Mouse (Mus musculus) liver, adult 2 months (tissue): ENCODE measurements at regions not wholly inside any gene's neighbourhood (a gene's known extent, or its start where the extent isn't known, plus 50 kb on each side); places are given as distances from the start of the nearest gene placed in this dataset.

Experiments
- DNase-seq: peaks from one replicate; pipeline ENCODE4 v3.0.0-alpha.2; 2011; ENCODE audit warnings: low read depth, low spot score; ENCODE audit errors: extremely low read depth
- H3K27ac ChIP-seq: fragments of 200-500 bp; replicated peaks from 2 replicates; pipeline ENCODE4 v1.5.1; 2012; ENCODE audit warnings: low read depth, mild to moderate bottlenecking, control low read depth, inconsistent platforms, low read length; ENCODE audit not compliant: insufficient read depth
- H3K27me3 ChIP-seq: fragments of 200-500 bp; 2 replicates; pipeline ENCODE4 v1.6.1; 2012; ENCODE audit warnings: mild to moderate bottlenecking, moderate library complexity, low read length, inconsistent platforms; ENCODE audit not compliant: control insufficient read depth, insufficient read depth
- H3K36me3 ChIP-seq: fragments of 200-500 bp; 2 replicates; pipeline ENCODE4 v1.6.1; 2012; ENCODE audit warnings: low read length, inconsistent platforms; ENCODE audit not compliant: control insufficient read depth, insufficient read depth
- H3K4me1 ChIP-seq: fragments of 200-500 bp; 2 replicates; pipeline ENCODE4 v1.6.1; 2011; ENCODE audit warnings: low read length; ENCODE audit not compliant: control insufficient read depth, insufficient read depth
- H3K4me3 ChIP-seq: fragments of 200-500 bp; 2 replicates; pipeline ENCODE4 v1.5.1; 2011; ENCODE audit warnings: low read depth, mild to moderate bottlenecking, control low read depth, low read length, moderate library complexity; ENCODE audit not compliant: insufficient read depth
- H3K79me2 ChIP-seq: fragments of 200-500 bp; 2 replicates; pipeline ENCODE4 v1.6.1; 2012; ENCODE audit warnings: inconsistent platforms, mild to moderate bottlenecking, low read length, moderate library complexity; ENCODE audit not compliant: control insufficient read depth, insufficient read depth
- H3K9ac ChIP-seq: fragments of 200-500 bp; 2 replicates; pipeline ENCODE4 v1.6.1; 2012; ENCODE audit warnings: low read depth, mild to moderate bottlenecking, control low read depth, inconsistent platforms, low read length
- CTCF ChIP-seq: fragments of 200-500 bp; IDR thresholded peaks from 2 replicates; pipeline ENCODE4 v1.5.1; 2011; ENCODE audit warnings: low read depth, low read length, control low read depth
- POLR2A ChIP-seq: fragments of 200-500 bp; IDR thresholded peaks from 2 replicates; pipeline ENCODE4 v1.6.1; 2011; ENCODE audit warnings: low read length, control low read depth; ENCODE audit not compliant: insufficient read depth; ENCODE audit errors: extremely low read depth
- WGBS: fragments of 180-500 bp; shearing (Covaris S2); methylation state at CpG from one replicate; pipeline ENCODE4 v1.1.7; 2018; 5-methylcytosine and 5-hydroxymethylcytosine counted together

- no peaks in the 10 kb centered on the region for H3K4me1 ChIP-seq
- H3K9ac ChIP-seq: no peak overlapping the region
- no peak for TF ChIP-seq CTCF
- TF ChIP-seq POLR2A: no peak
- H3K27ac ChIP-seq: no peak overlapping the region
- H3K36me3 ChIP-seq: no peaks in the 10 kb centered on the region
- H3K4me3 ChIP-seq: no peak overlapping the region
- no peak for DNase-seq
- no peaks in the 10 kb centered on the region for H3K79me2 ChIP-seq
- 24% methylated on average over 3 of the region's 3 CpGs for WGBS
- H3K27me3 ChIP-seq: no peaks in the 10 kb centered on the region
Measured at GRCm38 (mm10) chr8:117958914-117959313, 157.2 kb upstream of the Mphosph6 start.

- H3K36me3 ChIP-seq: no peaks in the 10 kb centered on the region
- H3K4me3 ChIP-seq: no peak overlapping the region
- H3K9ac ChIP-seq: no peak overlapping the region
- no peak overlapping the region for H3K27ac ChIP-seq
- TF ChIP-seq CTCF (no peak), POLR2A (no peak)
- DNase-seq: no peak
- H3K79me2 ChIP-seq: no peaks in the 10 kb centered on the region
- H3K4me1 ChIP-seq: no peaks in the 10 kb centered on the region
- WGBS: 31% methylated on average over 5 of the region's 5 CpGs
- H3K27me3 ChIP-seq: no peaks in the 10 kb centered on the region
Measured at GRCm38 (mm10) chr8:117951656-117952055, 149.9 kb upstream of the Mphosph6 start.

DNA sequence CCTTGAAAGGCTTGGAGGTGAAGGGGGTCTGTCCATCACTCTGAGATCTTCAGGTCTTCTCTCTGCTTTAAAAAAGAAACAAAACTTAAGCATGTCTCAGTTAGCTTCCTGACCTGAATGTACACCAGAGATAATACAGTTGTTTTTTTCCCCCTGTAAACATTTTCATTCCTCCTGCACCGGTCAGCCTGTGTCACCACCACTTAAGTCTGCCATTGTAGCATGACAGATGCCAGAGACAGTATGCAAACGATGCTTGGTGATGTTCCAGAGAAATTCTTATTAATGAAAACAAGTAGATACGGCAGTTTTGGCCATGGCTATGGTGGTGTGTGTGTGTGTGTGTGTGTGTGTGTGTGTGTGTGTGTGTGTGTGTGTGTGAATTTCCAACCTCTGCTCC, 144.8 kb upstream of the Mphosph6 start:
- no peak overlapping the region for H3K9ac ChIP-seq
- TF ChIP-seq POLR2A: no peak
- TF ChIP-seq CTCF: no peak
- no peak overlapping the region for H3K27ac ChIP-seq
- DNase-seq: no peak
- no peaks in the 10 kb centered on the region for H3K27me3 ChIP-seq
- H3K79me2 ChIP-seq: no peaks in the 10 kb centered on the region
- H3K4me1 ChIP-seq: no peaks in the 10 kb centered on the region
- H3K4me3 ChIP-seq: no peak overlapping the region
- no peaks in the 10 kb centered on the region for H3K36me3 ChIP-seq
- 60% methylated on average over 3 of the region's 3 CpGs for WGBS

DNA sequence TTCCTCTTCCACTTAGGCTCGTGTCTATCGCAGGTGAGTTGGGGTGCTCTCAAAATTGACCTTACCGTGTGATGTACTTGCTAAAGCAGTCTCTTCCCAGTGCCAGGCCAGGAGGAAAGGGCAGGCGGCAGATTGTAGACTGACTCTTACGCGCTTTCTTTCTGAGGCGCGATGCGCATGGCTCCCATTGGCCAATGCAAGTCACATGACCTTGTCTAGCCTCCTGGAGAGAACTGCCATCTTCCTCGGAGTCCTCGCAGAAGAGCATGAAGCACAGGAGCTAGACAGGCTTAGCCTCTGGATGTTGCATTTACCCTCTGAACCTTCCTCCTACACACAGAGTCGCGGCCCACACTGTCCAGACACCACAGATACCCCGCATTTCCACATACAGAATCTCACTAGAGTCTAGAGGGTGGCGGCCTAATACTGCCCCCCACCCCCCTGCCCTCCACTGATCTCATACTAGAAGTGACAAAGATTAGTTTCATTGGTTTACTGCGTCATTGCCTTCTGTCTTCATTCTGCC, 132.9 kb upstream of the Mphosph6 start:
- no peak overlapping the region for H3K9ac ChIP-seq
- TF ChIP-seq CTCF (no peak), POLR2A (no peak)
- WGBS: 96% methylated on average over 16 of the region's 16 CpGs

GRCm38 (mm10) chr8:117930687-117931086, 128.9 kb upstream of the Mphosph6 start:
- 48% methylated on average over 6 of the region's 6 CpGs for WGBS
- H3K27ac ChIP-seq: no peak overlapping the region
- TF ChIP-seq POLR2A (no peak), CTCF (0 out of 2 replicates have a peak, but pooled peaks have one; percentile 5)
- H3K79me2 ChIP-seq: no peaks in the 10 kb centered on the region
- H3K36me3 ChIP-seq: no peaks in the 10 kb centered on the region
- H3K9ac ChIP-seq: no peak overlapping the region
- H3K4me3 ChIP-seq: no peak overlapping the region
- no peaks in the 10 kb centered on the region for H3K4me1 ChIP-seq
- H3K27me3 ChIP-seq: 0 out of 2 replicates have a peak, but pooled peaks cover 2% of the 10 kb centered on the region
- peak; percentile 37 for DNase-seq

More for the DNA sequence above, 132.9 kb upstream of the Mphosph6 start:
- Histone ChIP-seq H3K4me3 (no peak overlapping the region), H3K36me3 (no peaks in the 10 kb centered on the region), H3K27me3 (0 out of 2 replicates have a peak, but pooled peaks cover 2% of the 10 kb centered on the region), H3K4me1 (no peaks in the 10 kb centered on the region), H3K27ac (no peak overlapping the region), H3K79me2 (no peaks in the 10 kb centered on the region)
- DNase-seq: no peak

DNA sequence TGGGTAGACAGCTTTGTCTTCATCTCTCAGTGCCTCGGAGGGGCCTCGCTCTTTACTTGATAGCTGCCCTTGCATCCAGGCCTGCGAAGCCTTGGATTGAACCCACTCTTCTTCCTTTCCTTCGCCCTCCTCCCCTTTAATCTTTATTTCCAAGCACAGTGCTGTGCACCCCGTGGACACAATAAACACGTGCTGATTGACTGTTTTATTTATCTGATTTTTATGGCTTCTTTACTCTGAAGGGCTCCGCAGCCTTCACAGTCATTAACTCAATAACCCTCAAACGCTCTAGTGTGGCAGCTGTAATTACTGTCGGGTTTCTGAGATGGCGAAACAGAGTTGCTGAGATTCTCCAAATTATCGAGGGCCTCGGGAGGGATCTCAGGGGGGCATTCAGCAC, 127.9 kb upstream of the Mphosph6 start:
- H3K36me3 ChIP-seq: no peaks in the 10 kb centered on the region
- WGBS: 75% methylated on average over 12 of the region's 12 CpGs
- H3K27ac ChIP-seq: no peak overlapping the region
- H3K4me3 ChIP-seq: no peak overlapping the region
- H3K9ac ChIP-seq: no peak overlapping the region
- TF ChIP-seq CTCF: no peak
- no peak for TF ChIP-seq POLR2A
- 0 out of 2 replicates have a peak, but pooled peaks cover 1% of the 10 kb centered on the region for H3K27me3 ChIP-seq
- DNase-seq: no peak
- no peaks in the 10 kb centered on the region for H3K79me2 ChIP-seq
- H3K4me1 ChIP-seq: no peaks in the 10 kb centered on the region
